Mouse (Mus musculus) neural tube, embryonic 13.5 days (tissue): ENCODE results near the gene Gpc6. TPM values are rescaled to one million over a fixed set of nuclear protein-coding genes. Genes with fewer than 3 reads are reported as not detected.

ENCODE experiments used
- ATAC-seq: fragments of 200-750 bp; cut with Nextera tagmentation; 2 replicates; pipeline ENCODE4 v1.8.0; 2017; ENCODE audit warnings: low read depth, mild to moderate bottlenecking, moderate TSS enrichment, moderate library complexity
- H3K27ac ChIP-seq: fragments of 300-500 bp; sonication (generic); replicated peaks from 2 replicates; pipeline ENCODE4 v1.5.1; 2015; ENCODE audit warnings: moderate library complexity, mild to moderate bottlenecking, inconsistent platforms
- H3K27me3 ChIP-seq: fragments of 300-500 bp; sonication (generic); 2 replicates; pipeline ENCODE4 v1.6.1; 2015; ENCODE audit warnings: mild to moderate bottlenecking, inconsistent platforms
- H3K36me3 ChIP-seq: fragments of 300-500 bp; sonication (generic); 2 replicates; pipeline ENCODE4 v1.6.1; 2015; ENCODE audit warnings: mild to moderate bottlenecking, inconsistent platforms
- H3K4me1 ChIP-seq: fragments of 300-500 bp; sonication (generic); replicated peaks from 2 replicates; pipeline ENCODE4 v1.6.1; 2015; ENCODE audit warnings: inconsistent platforms
- H3K4me2 ChIP-seq: fragments of 300-500 bp; sonication (generic); 2 replicates; pipeline ENCODE4 v1.6.1; 2015; ENCODE audit warnings: inconsistent platforms, mild to moderate bottlenecking, moderate library complexity
- H3K4me3 ChIP-seq: fragments of 300-500 bp; sonication (generic); 2 replicates; pipeline ENCODE4 v1.5.1; 2015; ENCODE audit warnings: mild to moderate bottlenecking, inconsistent platforms
- H3K9ac ChIP-seq: fragments of 300-500 bp; sonication (generic); 2 replicates; pipeline ENCODE4 v1.6.1; 2015; ENCODE audit warnings: moderate library complexity, mild to moderate bottlenecking, inconsistent platforms
- H3K9me3 ChIP-seq: fragments of 300-500 bp; sonication (generic); 2 replicates; pipeline ENCODE4 v1.6.1; 2016; ENCODE audit warnings: inconsistent platforms
- WGBS: fragments of 180-500 bp; shearing (Covaris S2); methylation state at CpG from one replicate; pipeline ENCODE4 v1.1.7; 2015; 5-methylcytosine and 5-hydroxymethylcytosine counted together
- polyA plus RNA-seq: library from polyadenylated mRNA; unstranded; fragments of >200 nt; fragmentation: Nextera tagmentation; extraction: Ambion mirVana; gene quantifications from 2 replicates; pipeline ENCODE4 v1.2.1, GENCODE M21; 2015

Gpc6 gene
- polyA plus RNA-seq, 1 experiment from 2014 or later: 22.1 TPM

- H3K9ac ChIP-seq: peak overlapping the region; percentile 89
Measured at GRCm38 (mm10) chr14:116928395-116928794, 3.3 kb downstream of the Gpc6 start.

GRCm38 (mm10) chr14:116928796-116929529 is 3.8 kb downstream of the Gpc6 start:
- H3K27me3 ChIP-seq: peaks cover under 1% of the 10 kb centered on the region; the same call in 1 of the 2 replicates
- peak overlapping the region; percentile 20 for H3K27ac ChIP-seq
- peak overlapping the region; percentile 89 for H3K4me3 ChIP-seq
- H3K9me3 ChIP-seq: no peaks in the 10 kb centered on the region
- no peak for ATAC-seq
- no peaks in the 10 kb centered on the region for H3K36me3 ChIP-seq
- peaks cover 28% of the 10 kb centered on the region for H3K4me1 ChIP-seq
- 19% methylated on average over 7 of the region's 7 CpGs for WGBS
- H3K4me2 ChIP-seq: peak overlapping the region; percentile 96
- H3K9ac ChIP-seq: peak overlapping the region; percentile 38

More at GRCm38 (mm10) chr14:116928395-116928794, 3.3 kb downstream of the Gpc6 start:
- peaks cover 28% of the 10 kb centered on the region for H3K4me1 ChIP-seq
- peaks cover 3% of the 10 kb centered on the region; the same call in 1 of the 2 replicates for H3K27me3 ChIP-seq
- H3K27ac ChIP-seq: peak overlapping the region; percentile 49; the same call in 1 of the 2 replicates
- H3K4me3 ChIP-seq: peak overlapping the region; percentile 89
- H3K9me3 ChIP-seq: no peaks in the 10 kb centered on the region
- no peak for ATAC-seq
- H3K36me3 ChIP-seq: no peaks in the 10 kb centered on the region
- peak overlapping the region; percentile 96 for H3K4me2 ChIP-seq
- WGBS: 43% methylated on average over 2 of the region's 2 CpGs

GRCm38 (mm10) chr14:116933825-116934224 is 8.7 kb downstream of the Gpc6 start:
- no peaks in the 10 kb centered on the region for H3K9me3 ChIP-seq
- peaks cover 6% of the 10 kb centered on the region for H3K4me1 ChIP-seq
- H3K4me2 ChIP-seq: no peak overlapping the region
- no peak overlapping the region for H3K9ac ChIP-seq
- WGBS: 86% methylated on average over 5 of the region's 5 CpGs
- H3K36me3 ChIP-seq: no peaks in the 10 kb centered on the region
- H3K27me3 ChIP-seq: no peaks in the 10 kb centered on the region
- no peak overlapping the region for H3K27ac ChIP-seq
- no peak for ATAC-seq
- H3K4me3 ChIP-seq: no peak overlapping the region

GRCm38 (mm10) chr14:116937910-116938560 is 12.9 kb downstream of the Gpc6 start:
- Histone ChIP-seq H3K27ac (no peak overlapping the region), H3K4me1 (no peaks in the 10 kb centered on the region), H3K4me2 (no peak overlapping the region), H3K36me3 (no peaks in the 10 kb centered on the region), H3K27me3 (no peaks in the 10 kb centered on the region), H3K9me3 (no peaks in the 10 kb centered on the region), H3K9ac (no peak overlapping the region), H3K4me3 (no peak overlapping the region)
- 74% methylated on average over 14 of the region's 14 CpGs for WGBS
- 0 out of 2 replicates have a peak, but pooled peaks have one; percentile 53 for ATAC-seq

- no peaks in the 10 kb centered on the region for H3K27me3 ChIP-seq
- no peak overlapping the region for H3K4me3 ChIP-seq
- H3K9me3 ChIP-seq: no peaks in the 10 kb centered on the region
- H3K36me3 ChIP-seq: no peaks in the 10 kb centered on the region
- H3K9ac ChIP-seq: no peak overlapping the region
- 91% methylated on average over 9 of the region's 9 CpGs for WGBS
- no peaks in the 10 kb centered on the region for H3K4me1 ChIP-seq
- no peak for ATAC-seq
- no peak overlapping the region for H3K27ac ChIP-seq
- H3K4me2 ChIP-seq: no peak overlapping the region
Measured at GRCm38 (mm10) chr14:116938735-116939134, 13.6 kb downstream of the Gpc6 start.

GRCm38 (mm10) chr14:116939561-116939960 is 14.4 kb downstream of the Gpc6 start:
- no peak overlapping the region for H3K4me2 ChIP-seq
- H3K4me3 ChIP-seq: no peak overlapping the region
- 91% methylated on average over 1 of the region's 1 CpGs for WGBS
- no peaks in the 10 kb centered on the region for H3K27me3 ChIP-seq
- H3K9me3 ChIP-seq: no peaks in the 10 kb centered on the region
- ATAC-seq: no peak
- H3K4me1 ChIP-seq: no peaks in the 10 kb centered on the region
- no peak overlapping the region for H3K9ac ChIP-seq
- no peaks in the 10 kb centered on the region for H3K36me3 ChIP-seq
- H3K27ac ChIP-seq: no peak overlapping the region

GRCm38 (mm10) chr14:116941772-116942171 is 16.7 kb downstream of the Gpc6 start:
- no peaks in the 10 kb centered on the region for H3K27me3 ChIP-seq
- H3K9ac ChIP-seq: no peak overlapping the region
- no peak overlapping the region for H3K27ac ChIP-seq
- 90% methylated on average over 4 of the region's 4 CpGs for WGBS
- no peak overlapping the region for H3K4me3 ChIP-seq
- no peaks in the 10 kb centered on the region for H3K9me3 ChIP-seq
- H3K4me1 ChIP-seq: no peaks in the 10 kb centered on the region
- ATAC-seq: no peak
- H3K4me2 ChIP-seq: no peak overlapping the region
- H3K36me3 ChIP-seq: no peaks in the 10 kb centered on the region

- no peaks in the 10 kb centered on the region for H3K9me3 ChIP-seq
Measured at GRCm38 (mm10) chr14:116943751-116944150, 18.6 kb downstream of the Gpc6 start.

GRCm38 (mm10) chr14:116945975-116946374 is 20.9 kb downstream of the Gpc6 start:
- Histone ChIP-seq H3K4me2 (no peak overlapping the region), H3K27ac (no peak overlapping the region), H3K27me3 (no peaks in the 10 kb centered on the region), H3K4me3 (no peak overlapping the region), H3K9ac (no peak overlapping the region), H3K4me1 (no peaks in the 10 kb centered on the region), H3K36me3 (no peaks in the 10 kb centered on the region), H3K9me3 (no peaks in the 10 kb centered on the region)
- ATAC-seq: no peak
- WGBS: 87% methylated on average over 6 of the region's 6 CpGs

More at GRCm38 (mm10) chr14:116943751-116944150, 18.6 kb downstream of the Gpc6 start:
- Histone ChIP-seq H3K9ac (no peak overlapping the region), H3K27me3 (no peaks in the 10 kb centered on the region), H3K36me3 (no peaks in the 10 kb centered on the region), H3K27ac (no peak overlapping the region), H3K4me2 (no peak overlapping the region), H3K4me1 (no peaks in the 10 kb centered on the region), H3K4me3 (no peak overlapping the region)
- 96% methylated on average over 7 of the region's 7 CpGs for WGBS
- no peak for ATAC-seq

GRCm38 (mm10) chr14:116947461-116947860 is 22.3 kb downstream of the Gpc6 start:
- H3K4me1 ChIP-seq: no peaks in the 10 kb centered on the region
- H3K4me2 ChIP-seq: no peak overlapping the region
- ATAC-seq: no peak
- no peak overlapping the region for H3K27ac ChIP-seq
- 0 out of 2 replicates have a peak, but pooled peaks cover 3% of the 10 kb centered on the region for H3K9me3 ChIP-seq
- no peak overlapping the region for H3K9ac ChIP-seq
- WGBS: 95% methylated on average over 6 of the region's 6 CpGs
- no peak overlapping the region for H3K4me3 ChIP-seq
- H3K27me3 ChIP-seq: no peaks in the 10 kb centered on the region
- H3K36me3 ChIP-seq: peaks cover 5% of the 10 kb centered on the region; the same call in 1 of the 2 replicates

- no peak for ATAC-seq
- Histone ChIP-seq H3K27ac (no peak overlapping the region), H3K36me3 (peaks cover 5% of the 10 kb centered on the region; the same call in 1 of the 2 replicates), H3K4me3 (no peak overlapping the region), H3K4me2 (no peak overlapping the region), H3K27me3 (no peaks in the 10 kb centered on the region), H3K4me1 (no peaks in the 10 kb centered on the region), H3K9me3 (0 out of 2 replicates have a peak, but pooled peaks cover 3% of the 10 kb centered on the region), H3K9ac (no peak overlapping the region)
- 92% methylated on average over 5 of the region's 5 CpGs for WGBS
Measured at GRCm38 (mm10) chr14:116947939-116948591, 22.9 kb downstream of the Gpc6 start.

- no peak for ATAC-seq
- Histone ChIP-seq H3K9ac (no peak overlapping the region), H3K36me3 (peaks cover 4% of the 10 kb centered on the region; the same call in 1 of the 2 replicates), H3K4me3 (no peak overlapping the region), H3K9me3 (0 out of 2 replicates have a peak, but pooled peaks cover 3% of the 10 kb centered on the region), H3K4me2 (no peak overlapping the region), H3K27me3 (no peaks in the 10 kb centered on the region), H3K27ac (no peak overlapping the region), H3K4me1 (no peaks in the 10 kb centered on the region)
Measured at GRCm38 (mm10) chr14:116957154-116957553, 32.0 kb downstream of the Gpc6 start.
